Mouse (Mus musculus) MEL (cell line): ENCODE results near the gene Gm12790. TPM values are rescaled to one million over a fixed set of nuclear protein-coding genes. Genes with fewer than 3 reads are reported as not detected.
"Not testable (repeated sequence)": the region's sequence is repeated elsewhere in the genome, so short reads cannot be mapped to it uniquely, and the experiment has no call there.

Source experiments
- DNase-seq: peaks from one replicate; pipeline ENCODE4 v3.0.0; 2011; ENCODE audit warnings: low read depth, low spot score
- H3K27ac ChIP-seq: 2 replicates; pipeline ENCODE4 v1.5.1; 2012; ENCODE audit warnings: low read depth, mild to moderate bottlenecking, control low read depth, low read length, moderate library complexity; ENCODE audit not compliant: control insufficient read depth
- H3K27me3 ChIP-seq, 2 experiments: fragments of 150-350 bp in 1 of 2; sonication (generic) in 1 of 2; 2 replicates each; pipeline ENCODE4 v1.6.1; 2012; ENCODE audit warnings: low read length in 2 of 2, mild to moderate bottlenecking in 2 of 2, improper control_type of control experiment in 1 of 2, moderate library complexity in 1 of 2; ENCODE audit not compliant: insufficient read depth in 2 of 2, control insufficient read depth in 1 of 2
- H3K36me3 ChIP-seq, 2 experiments: 2 replicates each; pipeline ENCODE4 v1.6.1; 2012 to 2014; ENCODE audit warnings: low read length in 2 of 2, improper control_type of control experiment in 1 of 2, inconsistent platforms in 1 of 2, mild to moderate bottlenecking in 1 of 2; ENCODE audit not compliant: insufficient read depth in 2 of 2, control insufficient read depth in 1 of 2
- H3K4me1 ChIP-seq, 2 experiments: fragments of 150-350 bp in 1 of 2; sonication (generic) in 1 of 2; 2 replicates each; pipeline ENCODE4 v1.6.1; 2012; ENCODE audit warnings: low read length in 2 of 2, improper control_type of control experiment in 1 of 2, mild to moderate bottlenecking in 1 of 2; ENCODE audit not compliant: insufficient read depth in 2 of 2, control insufficient read depth in 1 of 2
- H3K4me3 ChIP-seq, 2 experiments: fragments of 150-350 bp in 1 of 2; sonication (generic) in 1 of 2; 2 replicates each; pipeline ENCODE4 v1.5.1; 2012; ENCODE audit warnings: low read depth in 2 of 2, low read length in 2 of 2, mild to moderate bottlenecking in 2 of 2, moderate library complexity in 2 of 2, control low read depth in 1 of 2, improper control_type of control experiment in 1 of 2; ENCODE audit not compliant: control insufficient read depth in 1 of 2, insufficient read depth in 1 of 2
- H3K79me2 ChIP-seq: 2 replicates; pipeline ENCODE4 v1.6.1; 2012; ENCODE audit warnings: mild to moderate bottlenecking, low read length, moderate library complexity; ENCODE audit not compliant: control insufficient read depth, poor library complexity, insufficient read depth
- H3K9ac ChIP-seq: 2 replicates; pipeline ENCODE4 v1.6.1; 2012; ENCODE audit warnings: low read depth, mild to moderate bottlenecking, control low read depth, low read length, moderate library complexity; ENCODE audit not compliant: control insufficient read depth, poor library complexity, severe bottlenecking
- H3K9me3 ChIP-seq: fragments of 150-350 bp; sonication (generic); replicated peaks from 2 replicates; pipeline ENCODE4 v1.6.1; 2012; ENCODE audit warnings: mild to moderate bottlenecking, low read length, improper control_type of control experiment, moderate library complexity; ENCODE audit not compliant: insufficient read depth
- EP300 ChIP-seq, 2 experiments: IDR thresholded peaks; 2 replicates each; pipeline ENCODE4 v1.6.1; 2011; ENCODE audit warnings: improper control_type of control experiment in 2 of 2, low read length in 2 of 2, low read depth in 1 of 2, mild to moderate bottlenecking in 1 of 2
- MYB ChIP-seq: IDR thresholded peaks from 2 replicates; pipeline ENCODE4 v1.6.1; 2011; ENCODE audit warnings: mild to moderate bottlenecking, low read depth, low read length, improper control_type of control experiment
- NELFE ChIP-seq: IDR thresholded peaks from 2 replicates; pipeline ENCODE4 v1.6.1; 2011; ENCODE audit warnings: low read depth, low read length, improper control_type of control experiment
- POLR2AphosphoS5 ChIP-seq: IDR thresholded peaks from 2 replicates; pipeline ENCODE4 v1.6.1; 2012; ENCODE audit warnings: low read depth, borderline replicate concordance, mild to moderate bottlenecking, inconsistent platforms, low read length, moderate library complexity, mixed read lengths
- RAD21 ChIP-seq: IDR thresholded peaks from 2 replicates; pipeline ENCODE4 v1.6.1; 2011; ENCODE audit warnings: mild to moderate bottlenecking, low read depth, low read length, improper control_type of control experiment
- UBTF ChIP-seq: IDR thresholded peaks from 2 replicates; pipeline ENCODE4 v1.6.1; 2012; ENCODE audit warnings: low read depth, mild to moderate bottlenecking, inconsistent platforms, low read length, improper control_type of control experiment, moderate library complexity, borderline replicate concordance; ENCODE audit not compliant: insufficient read depth
- polyA plus RNA-seq, 2 experiments: library from polyadenylated mRNA; stranded (reverse) in 1 of 2; unstranded in 1 of 2; fragments of >175 nt in 1 of 2; fragments of >200 nt in 1 of 2; gene quantifications; 2 replicates each; pipeline versions ENCODE4 v1.2.1 to v1.2.4; 2012; ENCODE audit warnings: low replicate concordance in 2 of 2, low read depth in 1 of 2; ENCODE audit not compliant: insufficient read length in 2 of 2, insufficient read depth in 1 of 2, missing spikeins in 1 of 2
- total RNA-seq: library from RNA; depleted of rRNA; stranded (reverse); fragments of 300-350 nt; gene quantifications from 2 replicates; pipeline ENCODE4 v1.2.3, GENCODE M21; 2012; rRNA removed

The Gm12790 gene
- total and polyA plus RNA-seq, 3 experiments, result not detected

DNA sequence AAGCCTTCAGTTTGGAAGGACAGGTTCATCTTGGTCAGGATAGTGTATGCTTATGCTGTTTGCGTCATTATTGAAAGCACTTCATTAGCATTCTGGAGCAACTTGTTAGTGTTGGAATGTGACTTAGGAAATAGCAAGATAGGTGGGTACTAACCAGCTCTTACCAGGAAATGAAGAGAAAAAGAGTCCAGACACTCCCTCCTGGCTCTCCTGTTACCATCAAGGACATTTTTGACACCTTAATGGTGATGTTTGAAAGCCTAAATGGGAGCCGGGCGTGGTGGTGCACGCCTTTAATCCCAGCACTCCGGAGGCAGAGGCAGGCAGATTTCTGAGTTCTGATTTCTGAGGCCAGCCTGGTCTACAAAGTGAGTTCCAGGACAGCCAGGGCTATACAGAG is 16.6 kb upstream of the Gm12790 start (continued):
- no peak for TF ChIP-seq RAD21
- no peak for TF ChIP-seq EP300 (IDR thresholded peaks at IDR 0.05; ENCODE audit: low read depth in 1 of 2, low read length in 2 of 2)
- TF ChIP-seq MYB, result no peak
- TF ChIP-seq POLR2AphosphoS5, result no peak

DNA sequence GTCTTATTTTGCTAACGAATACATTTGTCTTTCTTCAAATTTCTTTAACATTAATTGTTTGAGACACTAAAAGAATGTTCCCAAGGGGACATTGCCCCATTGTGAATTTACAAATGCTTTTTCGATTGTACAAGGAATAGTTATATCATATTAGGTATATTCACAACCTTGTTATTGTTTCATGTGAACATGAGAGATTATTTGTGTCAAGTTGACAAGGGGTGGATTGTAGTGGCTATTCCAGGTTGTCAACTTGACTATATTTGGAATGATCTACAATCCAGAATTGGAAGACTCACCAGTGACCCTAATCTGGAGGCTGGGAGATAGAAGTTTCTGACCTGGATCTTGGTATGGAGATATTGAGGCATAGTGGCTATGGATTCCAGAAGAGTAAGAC is 5.5 kb upstream of the Gm12790 start, which contains the start of gene Gm12789:
Gene Gm12789 (plus strand): TSS at position 301 of the 400 bp plus-strand sequence.
- not testable (repeated sequence) for H3K27ac ChIP-seq, H3K79me2 ChIP-seq, H3K4me3 ChIP-seq, H3K9ac ChIP-seq, H3K4me1 ChIP-seq, H3K36me3 ChIP-seq, H3K27me3 ChIP-seq, H3K9me3 ChIP-seq, DNase-seq

DNA sequence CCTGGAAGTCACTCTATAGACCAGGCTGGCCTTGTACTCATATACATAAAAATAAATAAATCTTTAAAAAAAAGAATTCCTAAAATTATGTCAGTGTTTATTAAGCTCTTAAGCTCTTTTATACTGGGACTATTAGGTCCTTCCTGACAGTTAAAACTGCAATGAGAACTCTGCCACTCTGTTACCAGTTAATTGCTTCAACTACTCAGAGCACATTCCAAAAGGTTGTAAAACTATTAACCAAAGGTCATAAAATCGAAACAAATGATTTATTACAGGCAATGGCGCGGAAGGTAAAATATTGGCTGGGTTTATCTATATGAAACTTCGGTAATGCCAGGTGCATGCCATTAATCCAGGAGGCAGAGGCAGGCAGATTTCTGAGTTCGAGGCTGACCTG is 4.8 kb upstream of the Gm12790 start:
- Histone ChIP-seq H3K9ac (no peak overlapping the region), H3K27ac (no peak overlapping the region), H3K36me3 (no peaks in the 10 kb centered on the region), H3K9me3 (no peaks in the 10 kb centered on the region), H3K79me2 (no peaks in the 10 kb centered on the region), H3K4me3 (no peak overlapping the region), H3K4me1 (no peaks in the 10 kb centered on the region), H3K27me3 (no peaks in the 10 kb centered on the region)
- no peak for DNase-seq
- TF ChIP-seq UBTF (no peak), NELFE (no peak)

DNA sequence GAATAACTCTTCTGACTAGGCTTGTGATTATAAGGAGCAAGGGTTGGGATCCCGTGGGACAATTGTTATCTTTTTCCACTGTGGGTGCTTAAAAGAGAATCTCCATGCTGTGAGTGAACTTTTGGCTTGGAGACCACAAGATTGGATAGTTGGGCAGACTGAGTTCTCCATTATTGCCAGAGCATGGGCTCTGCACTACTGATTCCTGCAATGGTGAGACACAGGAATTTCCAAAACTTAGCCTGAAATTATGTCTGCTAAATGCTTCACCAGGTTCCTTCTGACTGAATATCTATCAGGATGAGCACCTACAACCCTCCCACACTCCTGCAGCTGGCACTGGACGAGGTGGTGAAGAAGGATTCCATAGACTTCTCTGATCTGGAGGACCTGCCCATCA is 40.7 kb downstream of the Gm12790 start, which contains the start of gene Gm12794:
Gene Gm12794 (plus strand): TSS at position 301 of the 400 bp plus-strand sequence.
- H3K36me3 ChIP-seq, H3K9ac ChIP-seq, H3K79me2 ChIP-seq, H3K9me3 ChIP-seq, H3K4me1 ChIP-seq, H3K4me3 ChIP-seq, H3K27ac ChIP-seq, DNase-seq, H3K27me3 ChIP-seq: not testable (repeated sequence)

Other genes with a start within 250 kb of the Gm12790 start
- not detected in 2 replicates for gene B020004J07Rik, start 137.0 kb downstream of the Gm12790 start, total RNA-seq
- not detected for gene B020004J07Rik, start 137.0 kb downstream of the Gm12790 start, polyA plus RNA-seq
- not detected in 2 replicates for gene C130073F10Rik, start 87.3 kb downstream of the Gm12790 start, total RNA-seq
- not detected for gene C130073F10Rik, start 87.3 kb downstream of the Gm12790 start, polyA plus RNA-seq
- gene Gm12800, start 71.9 kb downstream of the Gm12790 start, total RNA-seq, result not detected in 2 replicates
- gene Gm12800, start 71.9 kb downstream of the Gm12790 start, polyA plus RNA-seq, result not detected
- not detected in 2 replicates for gene Gm12794, start 40.6 kb downstream of the Gm12790 start, total RNA-seq
- gene Gm12794, start 40.6 kb downstream of the Gm12790 start, polyA plus RNA-seq, result not detected
- not detected in 2 replicates for gene Gm12789, start 5.6 kb upstream of the Gm12790 start, total RNA-seq
- not detected for gene Gm12789, start 5.6 kb upstream of the Gm12790 start, polyA plus RNA-seq
- 2.7 and 3.0 TPM in 2 replicates for gene Pde4b, start 106.5 kb upstream of the Gm12790 start, total RNA-seq
- gene Pde4b, start 106.5 kb upstream of the Gm12790 start, polyA plus RNA-seq, result 1 to 10 TPM in 1 of 2 experiments, not detected in 1; 6.0 TPM